Mouse (Mus musculus): ENCODE measurements around the gene Med18. TPM values are rescaled to one million over a fixed set of nuclear protein-coding genes. Genes with fewer than 3 reads are reported as not detected.

The Med18 gene
- polyA plus RNA-seq (2012; rRNA removed): 3.0 and 3.7 TPM in 2 replicates

GRCm38 (mm10) chr4:132463430-132464254, at the start of gene Med18:
Gene Med18 (minus strand): TSS chr4:132463921.
- Histone ChIP-seq H3K27me3 (ENCODE audit: control insufficient read depth, insufficient read depth, low read length) (no peaks in the 10 kb centered on the region), H3K4me3 (ENCODE audit: extremely low read depth, insufficient read depth, insufficient read length) (peak within 1 kb of the TSS; percentile 98), H3K4me1 (ENCODE audit: control insufficient read depth, insufficient read depth, insufficient read length) (0 out of 2 replicates have a peak, but pooled peaks cover 4% of the 10 kb centered on the region), H3K27ac (ENCODE audit: insufficient read depth, low read length) (peak within 1 kb of the TSS; percentile 79), H3K36me3 (ENCODE audit: control insufficient read depth, insufficient read depth, low read length) (peaks cover 15% of the 10 kb centered on the region)
- TF ChIP-seq POLR2A (IDR thresholded peaks at IDR 0.05; ENCODE audit: low read depth, low read length) (peak; percentile 83), CTCF (IDR thresholded peaks at IDR 0.05; ENCODE audit: extremely low read depth, insufficient read depth, insufficient read length, insufficient replicate concordance) (no peak)
- under 1% methylated on average over 44 of the region's 44 CpGs for WGBS
- DNase-seq (ENCODE audit: low read depth in 1 of 2, low spot score in 2 of 2): peak; percentile 86 to 95

- Histone ChIP-seq H3K27ac (ENCODE audit: insufficient read depth, low read length) (no peak overlapping the region), H3K4me1 (ENCODE audit: control insufficient read depth, insufficient read depth, insufficient read length) (no peaks in the 10 kb centered on the region; the same call in 1 of the 2 replicates), H3K36me3 (ENCODE audit: control insufficient read depth, insufficient read depth, low read length) (no peaks in the 10 kb centered on the region), H3K27me3 (ENCODE audit: control insufficient read depth, insufficient read depth, low read length) (no peaks in the 10 kb centered on the region), H3K4me3 (ENCODE audit: extremely low read depth, insufficient read depth, insufficient read length) (no peak overlapping the region)
- TF ChIP-seq CTCF (IDR thresholded peaks at IDR 0.05; ENCODE audit: extremely low read depth, insufficient read depth, insufficient read length, insufficient replicate concordance) (no peak), POLR2A (IDR thresholded peaks at IDR 0.05; ENCODE audit: low read depth, low read length) (no peak)
- WGBS: 85% methylated on average over 3 of the region's 3 CpGs
- no peak for DNase-seq (ENCODE audit: low read depth in 1 of 2, low spot score in 2 of 2)
These were observed 48.4 kb upstream of the Med18 start for GRCm38 (mm10) chr4:132512080-132512479.

- peak; percentile 95 to 98 for DNase-seq (ENCODE audit: low read depth in 1 of 2, low spot score in 2 of 2)
- H3K4me3 ChIP-seq (ENCODE audit: extremely low read depth, insufficient read depth, insufficient read length): peak within 1 kb of the TSS; percentile 67
- H3K36me3 ChIP-seq (ENCODE audit: control insufficient read depth, insufficient read depth, low read length): no peaks in the 10 kb centered on the region
- H3K27ac ChIP-seq (ENCODE audit: insufficient read depth, low read length): peak within 1 kb of the TSS; percentile 31
- H3K4me1 ChIP-seq (ENCODE audit: control insufficient read depth, insufficient read depth, insufficient read length): no peaks in the 10 kb centered on the region; the same call in 1 of the 2 replicates
- no peaks in the 10 kb centered on the region for H3K27me3 ChIP-seq (ENCODE audit: control insufficient read depth, insufficient read depth, low read length)
- TF ChIP-seq POLR2A (IDR thresholded peaks at IDR 0.05; ENCODE audit: low read depth, low read length) (peak; percentile 97), CTCF (IDR thresholded peaks at IDR 0.05; ENCODE audit: extremely low read depth, insufficient read depth, insufficient read length, insufficient replicate concordance) (no peak)
- WGBS: under 1% methylated on average over 32 of the region's 32 CpGs
These were observed 46.7 kb upstream of the Med18 start, which contains the start of gene Sesn2 for GRCm38 (mm10) chr4:132510352-132510798. Gene Sesn2 (minus strand): TSS chr4:132510501.

GRCm38 (mm10) chr4:132509621-132510296, 46.0 kb upstream of the Med18 start:
- 2% methylated on average over 47 of the region's 52 CpGs for WGBS
- Histone ChIP-seq H3K4me3 (ENCODE audit: extremely low read depth, insufficient read depth, insufficient read length) (peak overlapping the region; percentile 67), H3K27me3 (ENCODE audit: control insufficient read depth, insufficient read depth, low read length) (no peaks in the 10 kb centered on the region), H3K36me3 (ENCODE audit: control insufficient read depth, insufficient read depth, low read length) (no peaks in the 10 kb centered on the region), H3K4me1 (ENCODE audit: control insufficient read depth, insufficient read depth, insufficient read length) (peaks cover 3% of the 10 kb centered on the region; the same call in 1 of the 2 replicates), H3K27ac (ENCODE audit: insufficient read depth, low read length) (peak overlapping the region; percentile 31)
- DNase-seq (ENCODE audit: low read depth in 1 of 2, low spot score in 2 of 2): peak in 1 of 2 experiments; percentile 23
- TF ChIP-seq CTCF (IDR thresholded peaks at IDR 0.05; ENCODE audit: extremely low read depth, insufficient read depth, insufficient read length, insufficient replicate concordance) (no peak), POLR2A (IDR thresholded peaks at IDR 0.05; ENCODE audit: low read depth, low read length) (no peak)

GRCm38 (mm10) chr4:132507210-132507609, 43.5 kb upstream of the Med18 start:
- Histone ChIP-seq H3K27me3 (ENCODE audit: control insufficient read depth, insufficient read depth, low read length) (no peaks in the 10 kb centered on the region), H3K36me3 (ENCODE audit: control insufficient read depth, insufficient read depth, low read length) (no peaks in the 10 kb centered on the region), H3K4me1 (ENCODE audit: control insufficient read depth, insufficient read depth, insufficient read length) (peaks cover 3% of the 10 kb centered on the region; the same call in 1 of the 2 replicates), H3K27ac (ENCODE audit: insufficient read depth, low read length) (no peak overlapping the region), H3K4me3 (ENCODE audit: extremely low read depth, insufficient read depth, insufficient read length) (no peak overlapping the region)
- DNase-seq (ENCODE audit: low read depth in 1 of 2, low spot score in 2 of 2): no peak
- WGBS: 86% methylated on average over 2 of the region's 2 CpGs
- no peak for TF ChIP-seq POLR2A (IDR thresholded peaks at IDR 0.05; ENCODE audit: low read depth, low read length)
- no peak for TF ChIP-seq CTCF (IDR thresholded peaks at IDR 0.05; ENCODE audit: extremely low read depth, insufficient read depth, insufficient read length, insufficient replicate concordance)

- peaks cover 3% of the 10 kb centered on the region; the same call in 1 of the 2 replicates for H3K4me1 ChIP-seq (ENCODE audit: control insufficient read depth, insufficient read depth, insufficient read length)
- no peaks in the 10 kb centered on the region for H3K27me3 ChIP-seq (ENCODE audit: control insufficient read depth, insufficient read depth, low read length)
- TF ChIP-seq POLR2A (IDR thresholded peaks at IDR 0.05; ENCODE audit: low read depth, low read length): no peak
- no peak for TF ChIP-seq CTCF (IDR thresholded peaks at IDR 0.05; ENCODE audit: extremely low read depth, insufficient read depth, insufficient read length, insufficient replicate concordance)
- DNase-seq (ENCODE audit: low read depth in 1 of 2, low spot score in 2 of 2): no peak
- WGBS: 94% methylated on average over 6 of the region's 6 CpGs
- no peaks in the 10 kb centered on the region for H3K36me3 ChIP-seq (ENCODE audit: control insufficient read depth, insufficient read depth, low read length)
- H3K4me3 ChIP-seq (ENCODE audit: extremely low read depth, insufficient read depth, insufficient read length): no peak overlapping the region
- H3K27ac ChIP-seq (ENCODE audit: insufficient read depth, low read length): no peak overlapping the region
These were observed 42.5 kb upstream of the Med18 start for GRCm38 (mm10) chr4:132506250-132506649.
